Mouse (Mus musculus): Measurements from ENCODE around the gene Tbc1d5. TPM values are rescaled to one million over a fixed set of nuclear protein-coding genes. Genes with fewer than 3 reads are reported as not detected.
A peak's percentile ranks its signal among the peaks of the same experiment; 100 is the strongest.

The Tbc1d5 gene
- polyA plus RNA-seq, 1 experiment from 2014 or later = 12.5 TPM

DNA sequence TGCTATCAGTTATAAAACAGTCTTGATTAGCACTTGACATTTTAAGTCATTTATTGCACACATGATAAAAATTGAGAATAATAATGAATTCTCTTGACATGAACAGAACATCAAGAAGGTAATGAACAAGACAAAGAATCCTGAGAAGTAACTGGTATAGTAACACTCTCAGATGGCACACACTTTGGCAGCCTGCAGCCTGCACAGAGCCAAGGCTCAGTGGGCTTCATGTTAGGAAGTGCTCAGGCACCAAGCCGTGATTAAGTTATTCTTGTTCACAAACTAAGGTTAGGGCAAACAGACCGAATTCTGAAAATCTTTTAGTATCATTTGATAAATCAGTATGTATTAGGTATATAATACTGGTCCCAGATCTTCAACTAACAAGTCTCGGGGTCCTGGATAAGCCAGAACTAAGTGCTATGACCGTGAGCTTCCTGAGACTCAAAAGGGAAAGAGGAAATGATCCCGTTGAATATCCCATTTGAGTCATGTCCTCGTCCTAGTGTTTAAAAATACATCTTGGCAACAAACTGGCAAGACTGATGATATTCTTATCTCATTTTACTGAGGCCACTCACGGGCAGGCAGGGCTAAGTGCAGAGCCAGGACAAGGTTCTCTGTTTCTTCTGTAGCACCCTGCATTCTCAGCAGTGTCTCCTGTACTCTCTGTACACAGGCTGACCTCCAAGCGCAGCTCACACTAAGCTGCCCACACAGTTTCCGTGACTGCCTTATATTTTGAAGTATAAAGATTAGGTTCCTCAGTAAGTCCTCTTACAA is 425.6 kb downstream of the Tbc1d5 start:
- H3K27ac ChIP-seq (ENCODE audit: low read length) = no peak overlapping the region
- ATAC-seq (ENCODE audit: low read depth) = peak; percentile 41; the same call in 1 of the 2 replicates

GRCm38 (mm10) chr17:50752753-50753152 is 426.4 kb downstream of the Tbc1d5 start:
- Histone ChIP-seq H3K4me3 (ENCODE audit: low read length) (no peak overlapping the region), H3K4me1 (replicated peaks; ENCODE audit: control insufficient read depth, insufficient read depth, low read length) (no peaks in the 10 kb centered on the region), H3K9ac (ENCODE audit: low read length) (no peak overlapping the region), H3K9me3 (ENCODE audit: control insufficient read depth, low read length) (no peaks in the 10 kb centered on the region), H3K27me3 (ENCODE audit: control insufficient read depth, insufficient read depth, low read depth, low read length) (no peaks in the 10 kb centered on the region), H3K27ac (ENCODE audit: low read length) (no peak overlapping the region), H3K36me3 (ENCODE audit: control insufficient read depth, insufficient read depth, low read length) (no peaks in the 10 kb centered on the region), H3K4me2 (ENCODE audit: low read depth, low read length) (no peak overlapping the region)
- no peak for ATAC-seq (ENCODE audit: low read depth)
- WGBS = 87% methylated on average over 3 of the region's 3 CpGs

More for the DNA sequence above, 425.6 kb downstream of the Tbc1d5 start:
- Histone ChIP-seq H3K4me3 (ENCODE audit: low read length) (no peak overlapping the region), H3K4me2 (ENCODE audit: low read depth, low read length) (no peak overlapping the region), H3K9me3 (ENCODE audit: control insufficient read depth, low read length) (no peaks in the 10 kb centered on the region), H3K4me1 (replicated peaks; ENCODE audit: control insufficient read depth, insufficient read depth, low read length) (no peaks in the 10 kb centered on the region), H3K27me3 (ENCODE audit: control insufficient read depth, insufficient read depth, low read depth, low read length) (no peaks in the 10 kb centered on the region), H3K9ac (ENCODE audit: low read length) (no peak overlapping the region), H3K36me3 (ENCODE audit: control insufficient read depth, insufficient read depth, low read length) (no peaks in the 10 kb centered on the region)
- WGBS = 39% methylated on average over 9 of the region's 9 CpGs

DNA sequence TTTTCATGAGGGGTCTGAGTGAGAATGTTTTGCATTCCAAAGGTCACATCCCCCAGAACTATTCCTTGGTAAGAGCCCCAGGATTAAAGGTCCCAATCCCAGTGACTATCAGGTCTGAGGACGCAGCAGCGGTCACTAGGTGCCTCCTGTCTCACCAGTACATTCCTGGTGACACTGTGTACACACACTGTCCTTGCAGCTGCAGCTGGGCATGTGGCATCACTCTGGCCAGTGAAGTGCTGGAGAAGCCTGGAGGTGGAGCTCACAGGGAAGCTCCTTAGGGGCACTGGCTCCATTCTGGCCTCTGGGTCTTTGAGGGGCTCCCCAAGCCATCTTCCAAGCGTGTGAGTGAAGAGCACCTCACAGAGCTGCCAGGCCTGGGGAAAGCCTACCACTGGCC is 427.2 kb downstream of the Tbc1d5 start:
- no peak overlapping the region for H3K4me3 ChIP-seq (ENCODE audit: low read length)
- no peaks in the 10 kb centered on the region for H3K4me1 ChIP-seq (replicated peaks; ENCODE audit: control insufficient read depth, insufficient read depth, low read length)
- no peaks in the 10 kb centered on the region for H3K9me3 ChIP-seq (ENCODE audit: control insufficient read depth, low read length)
- no peak overlapping the region for H3K9ac ChIP-seq (ENCODE audit: low read length)
- no peak for ATAC-seq (ENCODE audit: low read depth)
- 64% methylated on average over 3 of the region's 3 CpGs for WGBS
- H3K27ac ChIP-seq (ENCODE audit: low read length) = no peak overlapping the region
- no peak overlapping the region for H3K4me2 ChIP-seq (ENCODE audit: low read depth, low read length)
- H3K27me3 ChIP-seq (ENCODE audit: control insufficient read depth, insufficient read depth, low read depth, low read length) = no peaks in the 10 kb centered on the region
- H3K36me3 ChIP-seq (ENCODE audit: control insufficient read depth, insufficient read depth, low read length) = no peaks in the 10 kb centered on the region

GRCm38 (mm10) chr17:50750874-50751273 is 428.3 kb downstream of the Tbc1d5 start:
- H3K9ac ChIP-seq (ENCODE audit: low read length) = no peak overlapping the region
- H3K4me2 ChIP-seq (ENCODE audit: low read depth, low read length) = no peak overlapping the region
- ATAC-seq (ENCODE audit: low read depth) = no peak
- 49% methylated on average over 2 of the region's 2 CpGs for WGBS
- H3K4me1 ChIP-seq (replicated peaks; ENCODE audit: control insufficient read depth, insufficient read depth, low read length) = no peaks in the 10 kb centered on the region
- no peaks in the 10 kb centered on the region for H3K9me3 ChIP-seq (ENCODE audit: control insufficient read depth, low read length)
- no peak overlapping the region for H3K4me3 ChIP-seq (ENCODE audit: low read length)
- H3K36me3 ChIP-seq (ENCODE audit: control insufficient read depth, insufficient read depth, low read length) = no peaks in the 10 kb centered on the region
- no peak overlapping the region for H3K27ac ChIP-seq (ENCODE audit: low read length)
- H3K27me3 ChIP-seq (ENCODE audit: control insufficient read depth, insufficient read depth, low read depth, low read length) = no peaks in the 10 kb centered on the region

GRCm38 (mm10) chr17:50741386-50741785 is 437.8 kb downstream of the Tbc1d5 start:
- no peak overlapping the region for H3K9ac ChIP-seq (ENCODE audit: low read length)
- H3K4me2 ChIP-seq (ENCODE audit: low read depth, low read length) = no peak overlapping the region
- no peaks in the 10 kb centered on the region for H3K9me3 ChIP-seq (ENCODE audit: control insufficient read depth, low read length)
- H3K4me1 ChIP-seq (replicated peaks; ENCODE audit: control insufficient read depth, insufficient read depth, low read length) = peaks cover 2% of the 10 kb centered on the region
- no peak overlapping the region for H3K27ac ChIP-seq (ENCODE audit: low read length)
- no peak overlapping the region for H3K4me3 ChIP-seq (ENCODE audit: low read length)
- 64% methylated on average over 6 of the region's 6 CpGs for WGBS
- H3K27me3 ChIP-seq (ENCODE audit: control insufficient read depth, insufficient read depth, low read depth, low read length) = no peaks in the 10 kb centered on the region
- no peaks in the 10 kb centered on the region for H3K36me3 ChIP-seq (ENCODE audit: control insufficient read depth, insufficient read depth, low read length)
- no peak for ATAC-seq (ENCODE audit: low read depth)

- H3K4me3 ChIP-seq (ENCODE audit: low read length) = no peak overlapping the region
- WGBS = 30% methylated on average over 1 of the region's 1 CpGs
- no peak for ATAC-seq (ENCODE audit: low read depth)
- H3K4me2 ChIP-seq (ENCODE audit: low read depth, low read length) = no peak overlapping the region
- peaks cover 7% of the 10 kb centered on the region for H3K4me1 ChIP-seq (replicated peaks; ENCODE audit: control insufficient read depth, insufficient read depth, low read length)
- no peak overlapping the region for H3K27ac ChIP-seq (ENCODE audit: low read length)
- no peaks in the 10 kb centered on the region for H3K36me3 ChIP-seq (ENCODE audit: control insufficient read depth, insufficient read depth, low read length)
- H3K9me3 ChIP-seq (ENCODE audit: control insufficient read depth, low read length) = no peaks in the 10 kb centered on the region
- no peaks in the 10 kb centered on the region for H3K27me3 ChIP-seq (ENCODE audit: control insufficient read depth, insufficient read depth, low read depth, low read length)
- H3K9ac ChIP-seq (ENCODE audit: low read length) = no peak overlapping the region
Observed at GRCm38 (mm10) chr17:50740804-50741203, 438.3 kb downstream of the Tbc1d5 start.

- 72% methylated on average over 2 of the region's 2 CpGs for WGBS
Observed at GRCm38 (mm10) chr17:50738476-50738875, 440.7 kb downstream of the Tbc1d5 start.

GRCm38 (mm10) chr17:50737068-50737467 is 442.1 kb downstream of the Tbc1d5 start:
- WGBS = 42% methylated on average over 2 of the region's 2 CpGs
- Histone ChIP-seq H3K4me2 (ENCODE audit: low read depth, low read length) (no peak overlapping the region), H3K4me3 (ENCODE audit: low read length) (no peak overlapping the region), H3K9ac (ENCODE audit: low read length) (no peak overlapping the region), H3K36me3 (ENCODE audit: control insufficient read depth, insufficient read depth, low read length) (no peaks in the 10 kb centered on the region), H3K27me3 (ENCODE audit: control insufficient read depth, insufficient read depth, low read depth, low read length) (no peaks in the 10 kb centered on the region), H3K27ac (ENCODE audit: low read length) (no peak overlapping the region), H3K4me1 (replicated peaks; ENCODE audit: control insufficient read depth, insufficient read depth, low read length) (peaks cover 17% of the 10 kb centered on the region), H3K9me3 (ENCODE audit: control insufficient read depth, low read length) (no peaks in the 10 kb centered on the region)
- no peak for ATAC-seq (ENCODE audit: low read depth)

More at GRCm38 (mm10) chr17:50738476-50738875, 440.7 kb downstream of the Tbc1d5 start:
- H3K4me1 ChIP-seq (replicated peaks; ENCODE audit: control insufficient read depth, insufficient read depth, low read length) = peaks cover 17% of the 10 kb centered on the region
- H3K4me3 ChIP-seq (ENCODE audit: low read length) = no peak overlapping the region
- no peaks in the 10 kb centered on the region for H3K27me3 ChIP-seq (ENCODE audit: control insufficient read depth, insufficient read depth, low read depth, low read length)
- no peak overlapping the region for H3K4me2 ChIP-seq (ENCODE audit: low read depth, low read length)
- no peaks in the 10 kb centered on the region for H3K9me3 ChIP-seq (ENCODE audit: control insufficient read depth, low read length)
- no peak overlapping the region for H3K27ac ChIP-seq (ENCODE audit: low read length)
- ATAC-seq (ENCODE audit: low read depth) = no peak
- H3K9ac ChIP-seq (ENCODE audit: low read length) = no peak overlapping the region
- no peaks in the 10 kb centered on the region for H3K36me3 ChIP-seq (ENCODE audit: control insufficient read depth, insufficient read depth, low read length)

DNA sequence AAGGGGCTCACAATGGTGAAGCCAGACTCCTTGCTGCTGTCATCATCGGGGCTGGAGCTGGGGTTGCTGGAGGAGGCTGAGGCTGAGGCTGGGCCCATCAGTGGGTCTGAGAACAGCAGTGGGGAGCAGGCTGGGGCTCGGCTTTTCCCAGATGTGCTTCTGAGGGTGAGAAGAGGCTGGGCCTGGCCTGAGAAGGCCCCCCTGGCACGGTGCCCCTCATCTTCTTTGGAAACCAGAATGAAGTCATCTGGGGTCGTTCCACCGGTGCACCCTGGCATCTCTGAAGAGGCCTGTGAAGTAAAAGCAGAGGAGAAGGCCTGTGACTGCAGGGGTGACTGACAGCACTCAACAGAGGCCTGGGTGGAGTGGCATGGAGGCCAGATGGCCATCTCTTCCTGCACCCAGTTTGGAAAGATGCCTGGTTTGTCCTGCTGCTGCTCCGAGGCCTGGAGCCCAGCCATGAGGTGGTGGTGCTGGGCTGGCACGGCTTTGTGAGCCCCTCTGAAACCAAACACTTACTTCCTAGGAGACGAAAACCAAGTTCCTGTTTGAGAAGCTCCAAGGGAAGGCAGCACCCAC is 443.1 kb downstream of the Tbc1d5 start:
- Histone ChIP-seq H3K27ac (ENCODE audit: low read length) (peak overlapping the region; percentile 62), H3K9ac (ENCODE audit: low read length) (no peak overlapping the region), H3K36me3 (ENCODE audit: control insufficient read depth, insufficient read depth, low read length) (no peaks in the 10 kb centered on the region), H3K4me2 (ENCODE audit: low read depth, low read length) (no peak overlapping the region), H3K27me3 (ENCODE audit: control insufficient read depth, insufficient read depth, low read depth, low read length) (no peaks in the 10 kb centered on the region), H3K9me3 (ENCODE audit: control insufficient read depth, low read length) (no peaks in the 10 kb centered on the region), H3K4me3 (ENCODE audit: low read length) (no peak overlapping the region), H3K4me1 (replicated peaks; ENCODE audit: control insufficient read depth, insufficient read depth, low read length) (peaks cover 17% of the 10 kb centered on the region)
- ATAC-seq (ENCODE audit: low read depth) = peak; percentile 69
- 44% methylated on average over 8 of the region's 8 CpGs for WGBS
